Mouse (Mus musculus) midbrain, embryonic 16.5 days (tissue): ENCODE results near the gene Dazap2. TPM values are rescaled to one million over a fixed set of nuclear protein-coding genes. Genes with fewer than 3 reads are reported as not detected.

Source experiments
- ATAC-seq: fragments of 200-750 bp; cut with Nextera tagmentation; 2 replicates; pipeline ENCODE4 v1.8.0; 2017; ENCODE audit warnings: moderate TSS enrichment
- H3K27ac ChIP-seq: fragments of 300-500 bp; sonication (generic); 2 replicates; pipeline ENCODE4 v1.5.1; 2014; ENCODE audit warnings: mild to moderate bottlenecking, low read length, mixed read lengths
- H3K27me3 ChIP-seq: fragments of 300-500 bp; sonication (generic); 2 replicates; pipeline ENCODE4 v1.6.1; 2014; ENCODE audit warnings: low read depth, low read length, mixed read lengths; ENCODE audit not compliant: control insufficient read depth, insufficient read depth
- H3K36me3 ChIP-seq: fragments of 300-500 bp; sonication (generic); 2 replicates; pipeline ENCODE4 v1.6.1; 2014; ENCODE audit warnings: mild to moderate bottlenecking, low read length, moderate library complexity, mixed read lengths; ENCODE audit not compliant: control insufficient read depth, insufficient read depth
- H3K4me1 ChIP-seq: fragments of 300-500 bp; sonication (generic); 2 replicates; pipeline ENCODE4 v1.6.1; 2014; ENCODE audit warnings: mild to moderate bottlenecking, low read length, mixed read lengths; ENCODE audit not compliant: control insufficient read depth, insufficient read depth
- H3K4me2 ChIP-seq: fragments of 300-500 bp; sonication (generic); 2 replicates; pipeline ENCODE4 v1.6.1; 2014; ENCODE audit warnings: mild to moderate bottlenecking, low read length, mixed read lengths
- H3K4me3 ChIP-seq: fragments of 300-500 bp; sonication (generic); 2 replicates; pipeline ENCODE4 v1.5.1; 2014; ENCODE audit warnings: low read depth, mild to moderate bottlenecking, low read length, moderate library complexity, mixed read lengths
- H3K9ac ChIP-seq: fragments of 300-500 bp; sonication (generic); 2 replicates; pipeline ENCODE4 v1.6.1; 2014; ENCODE audit warnings: low read depth, low read length, mixed read lengths
- H3K9me3 ChIP-seq: fragments of 300-500 bp; sonication (generic); replicated peaks from 2 replicates; pipeline ENCODE4 v1.6.1; 2014; ENCODE audit warnings: mild to moderate bottlenecking, low read length, mixed read lengths; ENCODE audit not compliant: control insufficient read depth, poor library complexity, severe bottlenecking
- WGBS: fragments of 180-500 bp; shearing (Covaris S2); extraction: QIAGEN DNeasy Blood & Tissue Kit; methylation state at CpG from one replicate; pipeline ENCODE4 v1.1.7; 2014; 5-methylcytosine and 5-hydroxymethylcytosine counted together
- polyA plus RNA-seq: library from polyadenylated mRNA; unstranded; fragments of >200 nt; fragmentation: Nextera tagmentation; extraction: Ambion mirVana; gene quantifications from 2 replicates; pipeline ENCODE4 v1.2.1, GENCODE M21; 2015

Dazap2 gene
- 109 and 115 TPM in 2 replicates for polyA plus RNA-seq

- Histone ChIP-seq H3K27me3 (no peaks in the 10 kb centered on the region), H3K4me3 (peak within 1 kb of the TSS; percentile 83), H3K4me2 (peak within 1 kb of the TSS; percentile 91), H3K4me1 (peaks cover 18% of the 10 kb centered on the region), H3K9ac (peak within 1 kb of the TSS; percentile 87), H3K9me3 (no peaks in the 10 kb centered on the region), H3K36me3 (peaks cover 15% of the 10 kb centered on the region), H3K27ac (peak within 1 kb of the TSS; percentile 96)
- WGBS, result under 1% methylated on average over 84 of the region's 99 CpGs
- peak; percentile 91 for ATAC-seq
Observed at GRCm38 (mm10) chr15:100614996-100615824, at the start of gene Dazap2. Dazap2 (plus strand) TSS chr15:100615349.

GRCm38 (mm10) chr15:100566531-100566930 lies 48.6 kb upstream of the Dazap2 start:
- 53% methylated on average over 2 of the region's 2 CpGs for WGBS
- Histone ChIP-seq H3K4me3 (no peak overlapping the region), H3K9ac (no peak overlapping the region), H3K9me3 (no peaks in the 10 kb centered on the region), H3K27ac (no peak overlapping the region), H3K4me1 (no peaks in the 10 kb centered on the region), H3K4me2 (no peak overlapping the region), H3K27me3 (no peaks in the 10 kb centered on the region), H3K36me3 (no peaks in the 10 kb centered on the region)
- ATAC-seq, result no peak

- no peaks in the 10 kb centered on the region for H3K36me3 ChIP-seq
- WGBS, result 69% methylated on average over 3 of the region's 3 CpGs
- H3K4me1 ChIP-seq, result peaks cover 6% of the 10 kb centered on the region; the same call in 1 of the 2 replicates
- no peak overlapping the region for H3K4me2 ChIP-seq
- H3K9ac ChIP-seq, result no peak overlapping the region
- no peak for ATAC-seq
- H3K4me3 ChIP-seq, result no peak overlapping the region
- no peaks in the 10 kb centered on the region for H3K27me3 ChIP-seq
- no peaks in the 10 kb centered on the region for H3K9me3 ChIP-seq
- no peak overlapping the region for H3K27ac ChIP-seq
Observed at GRCm38 (mm10) chr15:100569239-100569638, 45.9 kb upstream of the Dazap2 start.

GRCm38 (mm10) chr15:100573946-100574345 lies 41.2 kb upstream of the Dazap2 start:
- no peak overlapping the region for H3K4me3 ChIP-seq
- H3K36me3 ChIP-seq, result peaks cover 8% of the 10 kb centered on the region
- H3K4me1 ChIP-seq, result peaks cover 6% of the 10 kb centered on the region; the same call in 1 of the 2 replicates
- H3K27me3 ChIP-seq, result no peaks in the 10 kb centered on the region
- ATAC-seq, result no peak
- WGBS, result 50% methylated on average over 6 of the region's 6 CpGs
- H3K4me2 ChIP-seq, result no peak overlapping the region
- peak overlapping the region; percentile 33; the same call in 1 of the 2 replicates for H3K27ac ChIP-seq
- no peaks in the 10 kb centered on the region for H3K9me3 ChIP-seq
- H3K9ac ChIP-seq, result no peak overlapping the region

- ATAC-seq, result no peak
- Histone ChIP-seq H3K36me3 (peaks cover 12% of the 10 kb centered on the region), H3K27ac (no peak overlapping the region), H3K4me1 (peaks cover 6% of the 10 kb centered on the region; the same call in 1 of the 2 replicates), H3K27me3 (no peaks in the 10 kb centered on the region), H3K4me2 (no peak overlapping the region), H3K9me3 (no peaks in the 10 kb centered on the region), H3K9ac (no peak overlapping the region), H3K4me3 (no peak overlapping the region)
- 80% methylated on average over 2 of the region's 2 CpGs for WGBS
Observed at GRCm38 (mm10) chr15:100574378-100574777, 40.8 kb upstream of the Dazap2 start.

GRCm38 (mm10) chr15:100575366-100575765 lies 39.8 kb upstream of the Dazap2 start:
- Histone ChIP-seq H3K4me2 (no peak overlapping the region), H3K27me3 (no peaks in the 10 kb centered on the region), H3K4me1 (peaks cover 6% of the 10 kb centered on the region; the same call in 1 of the 2 replicates), H3K27ac (no peak overlapping the region), H3K4me3 (no peak overlapping the region), H3K36me3 (peaks cover 19% of the 10 kb centered on the region), H3K9me3 (no peaks in the 10 kb centered on the region), H3K9ac (no peak overlapping the region)
- no peak for ATAC-seq
- WGBS, result 86% methylated on average over 12 of the region's 12 CpGs

GRCm38 (mm10) chr15:100576392-100576791 lies 38.8 kb upstream of the Dazap2 start:
- no peaks in the 10 kb centered on the region for H3K9me3 ChIP-seq
- 86% methylated on average over 6 of the region's 6 CpGs for WGBS
- H3K27ac ChIP-seq, result no peak overlapping the region
- no peak overlapping the region for H3K4me2 ChIP-seq
- no peak overlapping the region for H3K9ac ChIP-seq
- peaks cover 6% of the 10 kb centered on the region; the same call in 1 of the 2 replicates for H3K4me1 ChIP-seq
- H3K27me3 ChIP-seq, result no peaks in the 10 kb centered on the region
- no peak for ATAC-seq
- peaks cover 22% of the 10 kb centered on the region for H3K36me3 ChIP-seq
- H3K4me3 ChIP-seq, result no peak overlapping the region

GRCm38 (mm10) chr15:100576810-100577209 lies 38.3 kb upstream of the Dazap2 start:
- no peak overlapping the region for H3K4me3 ChIP-seq

GRCm38 (mm10) chr15:100577972-100578371 lies 37.2 kb upstream of the Dazap2 start:
- peaks cover 22% of the 10 kb centered on the region for H3K36me3 ChIP-seq
- H3K4me3 ChIP-seq, result no peak overlapping the region
- no peaks in the 10 kb centered on the region for H3K27me3 ChIP-seq
- ATAC-seq, result no peak
- no peak overlapping the region for H3K4me2 ChIP-seq
- 93% methylated on average over 16 of the region's 16 CpGs for WGBS
- H3K9me3 ChIP-seq, result no peaks in the 10 kb centered on the region
- H3K4me1 ChIP-seq, result peaks cover 6% of the 10 kb centered on the region; the same call in 1 of the 2 replicates
- H3K27ac ChIP-seq, result no peak overlapping the region
- H3K9ac ChIP-seq, result no peak overlapping the region

More at GRCm38 (mm10) chr15:100576810-100577209, 38.3 kb upstream of the Dazap2 start:
- no peak for ATAC-seq
- H3K9me3 ChIP-seq, result no peaks in the 10 kb centered on the region
- 90% methylated on average over 6 of the region's 6 CpGs for WGBS
- H3K27me3 ChIP-seq, result no peaks in the 10 kb centered on the region
- no peak overlapping the region for H3K4me2 ChIP-seq
- H3K4me1 ChIP-seq, result peaks cover 6% of the 10 kb centered on the region; the same call in 1 of the 2 replicates
- H3K9ac ChIP-seq, result no peak overlapping the region
- peaks cover 22% of the 10 kb centered on the region for H3K36me3 ChIP-seq
- H3K27ac ChIP-seq, result no peak overlapping the region
